Mouse (Mus musculus) brain, adult 2 months (tissue): Measurements from ENCODE around the gene Galnt18.
A peak's percentile ranks its signal among the peaks of the same experiment; 100 is the strongest.

ENCODE experiments used
- DNase-seq: peaks from one replicate; pipeline ENCODE4 v3.0.0; 2011; ENCODE audit warnings: low read depth, low spot score

Galnt18 gene

DNA sequence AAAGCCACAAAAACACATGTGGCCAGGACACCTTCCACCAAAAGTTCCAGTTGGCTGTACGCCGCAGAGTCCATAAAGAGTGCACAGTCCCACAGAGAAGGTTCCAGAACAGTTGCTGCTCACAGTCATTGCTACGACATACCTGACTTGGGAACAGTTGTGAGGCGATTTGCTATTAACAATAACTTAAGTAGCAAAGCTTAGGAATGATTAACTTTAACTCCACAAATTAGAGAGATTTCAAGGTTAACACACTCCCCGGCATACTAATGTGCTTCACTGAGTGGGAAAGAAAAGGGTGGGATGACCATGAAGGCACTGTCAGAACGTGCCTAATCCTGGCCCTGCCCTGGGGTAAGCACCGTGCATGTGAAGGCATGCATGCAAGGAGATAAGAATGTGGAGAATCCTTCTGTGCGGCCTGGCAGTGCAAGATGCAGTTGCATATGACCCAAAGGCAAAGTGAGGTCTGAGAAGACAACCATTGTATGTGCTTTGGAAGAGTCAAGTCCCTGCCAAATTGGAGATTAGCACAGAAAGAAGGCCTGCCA, 8.5 kb downstream of the Galnt18 start:
- DNase-seq, result no peak

DNA sequence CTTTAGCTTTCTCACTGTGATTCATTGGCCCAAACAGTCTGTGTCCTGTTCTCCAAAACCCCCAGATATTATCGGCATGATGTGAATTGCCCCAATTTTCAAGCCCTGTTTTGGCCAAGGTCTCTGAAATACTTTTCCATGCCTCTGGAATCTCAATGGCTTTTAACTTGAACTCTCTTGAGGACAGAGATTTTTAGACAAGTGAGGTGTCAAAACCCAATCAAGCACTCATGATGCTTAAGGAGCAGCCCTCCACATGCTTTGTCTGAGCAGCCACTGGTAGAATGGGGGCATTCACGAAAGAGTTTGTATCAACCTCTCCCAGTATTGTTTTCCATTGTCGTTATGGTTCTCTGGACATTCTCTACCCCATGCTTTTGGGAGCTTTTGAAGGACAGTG, 9.2 kb downstream of the Galnt18 start:
- DNase-seq, result no peak

DNA sequence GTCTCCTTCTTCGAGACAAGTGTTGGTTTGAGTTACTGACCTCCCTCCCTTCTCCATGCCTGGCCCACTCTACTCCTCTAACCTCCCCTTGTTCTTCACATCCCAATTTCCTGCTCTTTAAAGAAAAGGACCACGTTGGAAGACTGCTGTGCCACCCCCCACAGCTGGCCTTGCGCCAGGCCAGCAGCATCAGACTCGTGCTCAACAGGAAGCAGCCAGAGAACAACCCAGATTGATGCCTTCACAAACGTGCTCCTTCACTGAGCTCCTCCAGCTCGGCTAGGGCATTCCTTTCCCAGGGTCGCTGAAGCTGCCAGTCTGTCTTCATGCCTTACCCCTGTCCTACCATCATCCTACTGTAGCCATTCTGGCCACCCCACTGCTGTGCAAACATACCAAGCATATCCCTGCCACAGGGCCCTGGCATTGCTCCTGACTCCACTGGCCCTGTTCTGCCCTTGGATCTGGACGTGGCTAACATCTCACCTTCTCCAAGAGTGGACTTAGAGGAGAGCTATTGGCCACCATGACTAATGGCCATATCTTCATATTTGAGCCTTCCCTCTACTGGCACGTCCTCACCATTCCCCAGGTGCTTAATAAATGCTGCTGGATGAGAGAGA, 13.5 kb downstream of the Galnt18 start:
- DNase-seq, result no peak

DNA sequence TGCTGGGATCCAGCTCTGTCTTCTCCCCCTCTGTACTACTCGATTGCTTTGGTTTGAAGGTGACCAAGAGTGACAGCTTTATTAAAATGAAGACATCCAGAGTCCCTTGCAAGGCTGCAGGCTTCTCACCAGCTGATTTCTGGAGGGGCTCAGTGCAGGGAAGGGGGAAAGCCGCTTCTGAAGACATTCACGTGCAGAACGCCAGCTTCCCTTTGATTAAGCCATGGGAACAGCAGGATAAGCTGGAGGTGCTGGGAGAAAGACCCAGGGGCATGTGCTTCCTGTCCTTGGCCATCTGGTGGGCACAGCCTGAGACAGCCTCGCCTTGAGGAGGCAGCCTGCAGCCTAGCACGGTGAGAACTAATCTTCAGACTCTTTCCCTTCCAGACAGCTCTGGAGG, 17.0 kb downstream of the Galnt18 start:
- DNase-seq, result no peak

DNA sequence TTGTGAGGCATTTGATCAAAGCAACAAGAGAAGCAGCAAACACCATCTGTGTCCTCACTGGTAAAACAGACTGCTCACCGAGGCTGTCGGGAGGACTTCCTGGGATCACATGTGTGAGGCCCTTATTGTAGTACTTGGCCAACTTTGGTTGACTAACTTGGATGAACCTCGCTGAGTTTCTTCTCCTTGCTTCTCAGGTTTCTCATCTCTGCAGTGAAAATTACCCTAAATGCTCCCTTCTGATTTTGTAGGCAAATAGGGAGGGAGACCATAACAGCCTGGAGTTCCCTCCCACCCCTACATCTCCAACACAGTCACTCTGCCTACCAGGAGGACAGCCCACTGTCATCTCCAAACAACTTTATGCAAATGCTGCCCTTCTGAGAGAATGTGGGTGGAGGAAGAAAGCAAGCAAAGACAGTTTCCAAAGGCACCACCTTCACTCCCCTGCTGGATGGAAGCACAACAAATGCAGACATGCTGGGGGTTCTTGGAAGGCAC, 31.2 kb downstream of the Galnt18 start:
- peak; percentile 84 for DNase-seq

DNA sequence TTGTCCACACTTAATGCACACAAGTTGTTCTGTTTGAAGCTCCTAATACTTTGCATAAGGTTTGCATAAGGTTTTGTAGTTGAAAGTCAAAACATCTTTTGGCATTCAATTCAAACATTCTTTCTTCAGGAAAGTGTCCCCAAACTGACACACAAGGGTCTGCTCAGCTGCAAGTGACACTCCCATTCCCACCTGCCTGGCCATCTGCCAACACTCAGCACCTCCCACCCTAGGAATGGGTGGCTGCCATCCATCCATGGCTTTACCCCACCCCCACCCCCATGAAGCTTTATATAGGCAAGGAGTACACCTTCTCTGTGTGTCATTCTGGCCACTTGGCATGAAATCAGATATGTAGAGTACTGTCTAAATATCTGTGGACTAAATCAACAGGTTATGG, 35.0 kb downstream of the Galnt18 start:
- DNase-seq, result no peak

DNA sequence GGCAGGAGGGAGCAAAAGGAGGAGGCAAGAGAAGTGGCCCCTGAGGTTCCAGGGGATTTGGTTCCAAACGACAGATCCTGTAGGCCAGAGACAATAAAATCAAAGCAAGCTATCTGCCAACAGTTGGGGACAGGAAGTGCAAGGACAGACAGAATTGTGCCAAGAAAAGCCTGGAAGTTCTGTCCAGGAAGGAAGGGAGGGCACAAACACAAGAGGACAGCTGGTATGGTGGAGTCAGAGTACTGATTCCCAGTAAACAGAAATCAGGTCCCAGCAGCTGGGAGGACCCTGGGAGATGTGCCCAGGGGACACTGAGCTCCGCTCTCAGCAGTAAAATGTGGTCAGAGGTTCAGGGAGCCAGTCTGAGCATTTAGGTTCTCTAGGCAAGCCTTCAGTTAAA, 38.2 kb downstream of the Galnt18 start:
- peak; percentile 66 for DNase-seq

DNA sequence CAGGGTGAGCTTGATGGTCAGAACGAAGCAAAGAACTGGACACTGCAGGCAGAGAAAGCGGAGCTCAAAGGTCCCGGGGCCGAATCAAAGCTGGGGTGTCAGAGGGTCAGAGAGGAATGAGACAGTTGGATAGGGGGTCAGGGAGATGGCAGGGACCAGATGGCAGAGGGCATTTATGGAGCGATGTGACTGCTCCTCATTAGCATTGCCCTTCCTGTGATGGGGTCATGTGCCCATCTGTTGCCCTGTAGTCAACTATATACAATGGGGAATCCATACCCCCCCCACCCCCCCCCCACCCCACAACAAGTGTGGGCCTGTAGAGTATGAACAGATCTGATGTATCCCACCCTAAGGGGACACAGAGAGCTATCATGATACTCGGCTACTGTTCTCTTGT, 39.7 kb downstream of the Galnt18 start:
- no peak for DNase-seq

DNA sequence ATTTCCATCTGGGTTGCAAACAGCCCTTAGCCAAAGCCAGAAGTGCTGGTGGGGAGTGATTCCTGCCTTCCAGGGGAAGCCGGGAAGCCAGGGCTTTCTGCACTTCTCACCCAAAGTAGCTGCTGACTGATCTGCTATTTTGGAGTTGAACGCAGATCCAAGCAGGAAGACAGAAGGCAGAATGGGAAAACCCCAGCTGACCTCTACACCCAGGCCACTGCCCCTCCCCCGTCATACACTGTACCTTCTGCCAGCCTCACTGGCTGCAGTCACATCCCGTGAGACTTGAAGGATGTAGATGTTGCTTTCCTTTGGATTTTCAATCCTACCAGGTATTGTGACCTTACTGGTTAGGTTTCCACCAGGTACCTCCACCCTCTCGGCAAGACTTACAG, 40.4 kb downstream of the Galnt18 start:
- no peak for DNase-seq

DNA sequence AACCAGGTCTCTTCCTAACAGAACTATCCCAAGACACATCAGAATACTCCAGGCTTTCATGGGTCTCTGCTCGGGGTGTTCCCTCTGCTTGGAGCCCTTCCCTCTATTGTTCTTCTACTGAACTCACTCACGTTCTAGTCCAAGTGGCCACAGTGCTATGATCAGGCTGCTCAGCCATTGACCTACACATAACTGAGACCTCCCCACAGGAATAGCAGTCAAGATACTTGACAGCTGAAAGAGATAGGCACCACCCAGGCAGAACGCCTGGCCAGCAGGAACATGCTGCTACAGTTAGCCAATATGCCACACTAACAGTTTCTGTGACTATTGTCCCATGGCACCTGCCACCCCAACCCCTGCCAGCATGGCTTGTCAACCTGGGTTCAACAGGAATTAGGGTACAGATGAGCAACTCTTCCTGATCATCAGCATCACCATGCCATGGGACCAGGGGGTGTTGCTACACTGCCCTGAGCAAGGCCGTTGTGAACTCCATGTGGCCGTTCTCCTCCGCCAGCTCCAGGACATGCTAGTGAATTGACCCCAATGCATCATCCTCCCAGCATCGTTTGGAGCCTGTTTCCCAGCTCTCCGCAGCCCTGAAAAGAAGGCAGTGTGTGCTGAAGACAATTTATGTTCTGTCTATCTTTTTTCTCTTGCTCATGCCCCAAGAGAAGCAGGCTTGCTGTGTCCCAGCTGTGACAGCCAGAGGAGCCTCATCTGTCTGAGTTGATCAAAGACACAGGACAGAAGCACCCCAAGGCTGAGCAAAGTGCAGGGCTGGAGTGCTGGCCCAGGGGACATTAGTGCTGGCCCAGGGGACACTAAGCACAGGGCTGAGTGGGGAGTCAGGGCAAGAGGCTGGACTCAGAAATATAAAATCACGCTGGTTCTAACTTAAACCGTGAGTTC, 41.1 kb downstream of the Galnt18 start:
- DNase-seq, result no peak

DNA sequence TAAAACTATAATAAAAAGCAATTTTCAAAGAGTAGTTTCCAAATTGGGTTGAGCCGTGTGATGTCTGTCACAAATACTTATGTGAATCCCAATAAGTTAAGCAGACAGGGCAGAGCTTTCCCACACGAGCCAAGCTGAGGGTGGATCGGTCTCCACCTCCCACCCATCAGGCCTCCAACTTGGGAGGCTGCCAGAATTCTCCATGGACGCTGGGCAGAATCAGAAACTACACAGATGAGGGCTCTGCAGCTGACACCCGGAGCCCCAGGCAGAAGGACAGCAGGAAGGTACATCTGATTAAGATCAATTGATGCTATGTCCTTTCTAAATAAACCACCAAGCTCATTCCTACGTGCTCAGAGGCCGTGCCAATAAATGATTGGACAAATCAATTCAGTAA, 42.4 kb downstream of the Galnt18 start:
- no peak for DNase-seq

DNA sequence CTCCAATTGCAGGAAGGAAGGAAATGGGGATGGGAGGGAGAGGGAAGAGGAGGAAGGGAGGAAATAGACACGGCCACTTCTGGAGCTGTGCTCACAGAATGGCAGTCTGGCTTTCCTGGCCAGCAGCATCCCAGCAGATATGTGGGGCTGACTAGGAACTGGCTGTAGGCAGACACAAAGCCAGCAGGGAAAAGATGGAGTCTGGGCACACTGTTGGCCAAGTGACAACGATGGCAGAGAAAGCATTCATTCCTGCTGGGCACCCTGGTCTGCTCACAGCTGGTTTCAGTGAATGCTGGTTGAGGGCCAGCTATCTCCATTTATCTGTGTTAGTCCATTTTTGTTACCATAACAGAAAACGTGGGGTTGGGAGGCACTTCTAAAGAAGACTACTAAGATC, 43.4 kb downstream of the Galnt18 start:
- DNase-seq, result peak; percentile 66

DNA sequence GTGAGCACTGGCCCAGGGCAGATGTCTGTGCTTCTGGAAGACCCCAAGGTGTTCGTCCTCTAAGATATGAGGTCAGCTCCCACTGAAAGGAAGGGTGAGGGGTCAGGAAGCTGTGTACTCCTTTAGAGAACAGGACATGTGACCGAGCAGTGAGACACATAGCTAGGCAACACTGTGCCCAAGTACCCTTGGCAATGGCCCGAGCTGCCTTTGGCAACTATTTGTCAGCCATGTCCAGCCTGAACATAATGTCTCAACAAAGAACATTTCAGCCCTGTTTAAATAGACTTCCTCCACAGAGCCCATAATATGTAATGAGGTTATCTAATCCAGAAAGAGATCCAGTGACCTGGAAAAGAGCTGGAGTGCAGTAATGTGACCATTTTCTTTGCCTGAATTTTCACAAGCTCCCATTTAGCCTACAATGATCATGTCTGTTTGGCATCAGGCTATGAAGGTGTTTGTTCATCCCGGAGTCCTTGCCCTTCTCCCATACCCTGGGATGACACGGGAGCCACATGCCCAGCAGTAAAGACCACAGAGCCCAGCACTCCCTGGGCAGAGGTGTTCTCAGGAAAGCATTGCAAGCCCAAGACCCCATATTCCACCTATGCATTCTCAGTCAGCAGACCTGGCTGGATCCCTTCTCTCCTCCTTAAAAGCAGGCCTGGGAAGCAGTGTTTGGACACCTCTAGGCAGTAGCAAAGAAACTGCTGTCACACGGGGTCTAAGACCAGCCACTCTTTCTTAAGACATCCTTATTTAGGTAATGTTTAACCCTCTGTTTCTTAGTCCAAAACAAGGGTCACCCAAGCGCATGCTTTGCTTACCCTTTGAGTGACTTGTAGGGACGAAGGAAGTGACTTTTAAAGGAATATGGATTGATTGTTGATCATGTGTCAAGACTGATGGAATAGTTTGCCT, 49.2 kb downstream of the Galnt18 start:
- no peak for DNase-seq

DNA sequence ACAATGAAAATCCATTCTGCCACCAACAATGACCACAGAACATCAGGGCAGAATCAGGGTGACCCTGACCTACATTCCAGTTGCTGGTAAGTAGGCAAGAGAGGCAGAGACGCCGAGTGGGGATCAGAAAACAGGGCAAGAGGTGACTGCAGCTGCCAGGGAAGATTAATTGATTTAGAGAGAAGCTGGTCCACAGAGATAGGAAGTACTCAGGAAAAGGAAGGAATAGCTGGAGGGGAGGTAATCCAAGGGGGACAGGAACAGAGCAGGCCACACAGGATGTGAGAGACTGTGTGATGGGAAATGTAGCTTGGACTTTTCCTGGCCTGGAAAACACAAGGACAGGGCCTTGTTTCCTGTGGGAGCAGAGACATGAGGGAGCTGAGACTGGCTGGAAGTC, 52.8 kb downstream of the Galnt18 start:
- DNase-seq, result no peak

DNA sequence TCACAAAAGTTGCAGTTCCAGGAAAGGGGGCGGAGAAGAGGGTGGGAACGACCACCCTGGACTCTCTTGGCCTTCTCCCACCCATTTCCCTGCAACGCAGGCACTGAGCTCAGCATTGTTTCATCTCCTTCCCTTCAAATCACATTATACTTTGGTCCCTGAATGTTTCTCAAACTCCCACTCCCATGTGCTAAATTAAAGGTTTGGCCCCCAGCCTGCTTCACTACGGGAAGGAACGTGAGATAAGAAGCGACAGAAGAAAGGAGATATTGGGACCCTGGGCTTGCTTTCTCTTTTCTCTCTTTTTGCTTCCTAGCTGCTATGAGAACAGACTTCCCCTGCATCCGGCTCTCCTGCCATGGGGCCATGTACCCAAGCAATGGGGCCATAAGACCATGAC, 55.0 kb downstream of the Galnt18 start:
- peak; percentile 24 for DNase-seq

DNA sequence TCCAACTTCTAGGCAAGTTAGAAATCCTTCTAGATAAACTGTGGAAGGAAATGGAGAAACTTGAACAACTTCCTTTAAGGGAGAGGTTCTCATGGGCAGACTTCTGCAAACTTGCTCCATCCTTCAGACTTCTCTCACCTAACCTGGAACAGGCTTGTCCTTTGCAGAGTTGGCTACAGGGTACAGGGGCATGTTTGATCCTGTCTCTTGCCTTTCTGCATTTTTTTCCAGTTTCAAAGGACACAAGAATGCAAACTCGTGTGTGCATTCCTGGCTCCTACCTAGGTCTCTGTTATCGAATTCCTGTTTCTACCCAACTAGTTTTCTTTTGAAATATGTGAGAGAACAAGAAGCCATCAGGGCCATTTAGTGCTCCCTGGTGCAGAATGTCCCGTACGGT, 55.8 kb downstream of the Galnt18 start:
- DNase-seq, result no peak

DNA sequence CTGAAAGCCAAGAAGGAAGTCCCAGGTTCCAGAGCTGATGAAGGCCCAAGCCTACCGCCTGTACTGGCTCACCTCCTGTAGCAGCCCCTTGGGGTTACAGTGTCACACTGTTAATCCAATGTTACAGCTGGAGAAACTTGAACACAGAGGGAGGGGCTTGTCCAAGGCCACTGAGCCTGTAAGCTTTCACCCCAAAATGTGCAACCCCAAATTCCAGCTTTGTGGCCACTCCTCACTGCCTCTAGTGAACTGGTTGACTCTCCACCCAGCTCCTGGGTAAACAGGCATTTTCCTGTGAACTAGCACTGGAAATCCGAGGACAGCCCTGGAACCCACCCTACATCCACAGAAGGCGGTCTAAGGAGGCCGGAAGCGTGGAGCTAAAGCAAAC, 58.5 kb downstream of the Galnt18 start:
- no peak for DNase-seq

DNA sequence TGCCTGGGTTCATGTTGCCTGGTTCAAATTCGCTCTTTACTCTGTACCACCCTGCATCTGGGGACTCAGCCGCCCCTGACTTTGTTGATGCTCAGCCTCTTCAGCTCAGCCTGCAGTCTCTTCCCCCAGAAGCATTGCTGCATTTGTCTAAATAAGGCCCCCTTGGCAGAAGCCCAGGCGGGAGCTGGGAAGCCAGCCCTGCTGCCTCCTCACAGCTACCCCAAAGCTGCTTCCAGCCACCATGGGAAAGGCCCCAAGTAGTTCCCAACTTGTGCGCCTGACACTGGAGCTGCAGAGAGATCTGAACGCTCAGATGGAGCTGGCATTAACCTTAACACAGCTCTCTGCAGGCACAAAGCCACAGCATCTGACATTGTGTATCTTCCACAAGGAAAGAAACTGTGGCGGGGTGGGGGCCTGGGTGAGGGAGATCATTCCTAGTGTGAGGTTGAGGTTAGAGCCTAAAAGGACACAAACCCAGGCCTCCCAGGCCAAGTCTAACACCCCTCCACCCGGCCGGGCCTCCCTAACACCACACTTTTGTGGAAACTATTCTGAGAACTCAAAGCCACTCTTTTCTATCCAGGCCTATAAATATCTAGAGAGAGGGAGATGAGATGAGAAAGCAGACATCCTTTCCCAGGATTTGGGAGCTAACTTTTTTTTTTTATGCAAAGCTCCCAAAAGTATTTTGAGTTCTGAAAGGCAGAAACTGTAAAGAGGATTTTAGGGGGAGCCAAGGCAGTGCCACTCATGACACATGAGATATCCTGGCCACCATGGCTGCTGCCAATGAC, 59.1 kb downstream of the Galnt18 start:
- peak; percentile 85 for DNase-seq

DNA sequence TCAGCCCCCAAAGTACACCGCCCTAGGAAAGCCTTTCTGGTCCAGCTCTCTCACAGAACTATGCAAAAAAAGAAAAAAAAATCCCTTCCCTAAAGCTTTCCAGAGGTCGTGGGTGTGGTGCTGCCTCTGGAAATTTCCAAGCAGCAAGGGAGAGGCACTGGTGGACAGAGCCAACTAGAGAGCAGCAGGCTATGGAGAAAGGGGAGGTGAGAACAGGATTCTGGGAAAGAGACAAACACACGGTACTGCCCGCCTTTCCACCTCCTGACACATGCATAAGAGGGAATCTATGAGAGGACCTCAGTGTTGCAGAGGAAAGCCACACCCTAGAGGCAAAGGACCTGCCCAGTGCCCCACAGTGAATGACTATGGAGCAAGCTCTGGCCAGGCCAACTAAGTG, 60.9 kb downstream of the Galnt18 start:
- DNase-seq, result peak; percentile 53

DNA sequence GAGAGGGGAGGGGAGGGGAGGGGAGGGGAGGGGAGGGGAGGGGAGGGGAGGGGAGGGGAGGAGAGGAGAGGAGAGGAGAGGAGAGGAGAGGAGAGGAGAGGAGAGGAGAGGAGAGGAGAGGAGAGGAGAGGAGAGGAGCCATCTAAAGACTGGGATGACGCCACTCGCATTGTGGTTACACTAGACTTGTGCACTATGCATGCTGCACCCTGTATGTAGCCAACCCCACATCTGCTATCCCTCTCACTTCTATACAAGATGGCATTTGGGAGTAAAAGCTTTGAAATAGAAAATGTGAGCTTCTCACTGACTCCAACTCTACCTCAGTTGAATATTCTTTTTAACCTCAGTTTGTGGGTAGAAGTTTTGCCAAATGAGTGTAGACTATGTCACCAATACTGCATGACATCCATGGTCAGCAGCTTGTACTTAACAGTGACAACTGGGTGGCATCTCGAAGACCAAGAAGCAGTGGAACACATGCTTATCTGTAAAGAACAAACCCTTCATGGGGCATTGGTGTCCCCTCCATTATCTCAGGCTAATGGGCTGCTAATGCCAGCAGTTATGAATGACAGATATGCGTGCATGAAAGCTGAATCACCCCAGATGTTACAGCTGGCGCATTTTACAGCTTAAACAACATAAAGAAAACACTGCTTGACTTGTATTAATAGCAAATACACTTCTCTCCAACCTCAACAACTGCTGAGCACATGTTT, 65.0 kb downstream of the Galnt18 start:
- no peak for DNase-seq
